Mouse (Mus musculus): ENCODE measurements around the gene Olfr1026.

Olfr1026 gene

GRCm38 (mm10) chr2:85921258-85921657, at the start of gene Olfr1026:
TSS of gene Olfr1026 (plus strand) at chr2:85921558.
- in situ Hi-C loops (cut with MboI, MseI): no loop called here

- in situ Hi-C loops (cut with MboI, MseI): no loop called here
Observed at GRCm38 (mm10) chr2:85885340-85885739, 36.0 kb upstream of the Olfr1026 start, which contains the start of gene Olfr1023. TSS of gene Olfr1023 (plus strand) at chr2:85885640.

GRCm38 (mm10) chr2:85904952-85905351, 16.4 kb upstream of the Olfr1026 start, which contains the start of gene Olfr1024:
TSS of gene Olfr1024 (minus strand) at chr2:85905052.
- in situ Hi-C loops (cut with MboI, MseI): no loop called here

GRCm38 (mm10) chr2:85913197-85913596, 8.2 kb upstream of the Olfr1026 start:
- in situ Hi-C loops (cut with MboI, MseI): no loop called here

- in situ Hi-C loops (cut with MboI, MseI): no loop called here
Observed at GRCm38 (mm10) chr2:85914893-85915292, 6.5 kb upstream of the Olfr1026 start, which contains the start of gene Olfr1025-ps1. TSS of gene Olfr1025-ps1 (plus strand) at chr2:85915193.

GRCm38 (mm10) chr2:85950137-85950536, 28.8 kb downstream of the Olfr1026 start, which contains the start of gene Olfr1028:
TSS of gene Olfr1028 (plus strand) at chr2:85950437.
- in situ Hi-C loops (cut with MboI, MseI): no loop called here

GRCm38 (mm10) chr2:85973595-85973994, 52.2 kb downstream of the Olfr1026 start, which contains the start of gene Olfr1029:
TSS of gene Olfr1029 (plus strand) at chr2:85973895.
- in situ Hi-C loops (cut with MboI, MseI): no loop called here

Data from T-helper 2 cell (primary cell).